Mouse (Mus musculus): ENCODE data around the gene Sema4d. TPM values are rescaled to one million over a fixed set of nuclear protein-coding genes. Genes with fewer than 3 reads are reported as not detected.

Sema4d gene
- polyA plus RNA-seq, 2 experiments: 6.8 to 8.5 TPM

GRCm38 (mm10) chr13:51648237-51648636 is 145.3 kb downstream of the Sema4d start:
- ATAC-seq (ENCODE audit: low FRiP score, low read depth) (no peak), DNase-seq (ENCODE audit: low spot score) (no peak)
- Histone ChIP-seq H3K36me3 (ENCODE audit: control insufficient read depth, insufficient read depth, low read length) (0 out of 2 replicates have a peak, but pooled peaks cover 10% of the 10 kb centered on the region), H3K9me3 (ENCODE audit: control insufficient read depth, low read length) (no peaks in the 10 kb centered on the region), H3K27ac (replicated peaks; ENCODE audit: low read depth, low read length) (no peak overlapping the region), H3K27me3 (ENCODE audit: control insufficient read depth, insufficient read depth, low read length) (no peaks in the 10 kb centered on the region), H3K4me1 (ENCODE audit: control insufficient read depth, insufficient read depth, low read length) (peaks cover 14% of the 10 kb centered on the region), H3K9ac (ENCODE audit: low read depth, low read length, severe bottlenecking) (no peak overlapping the region), H3K4me2 (replicated peaks; ENCODE audit: low read depth, low read length, severe bottlenecking) (no peak overlapping the region), H3K4me3 (replicated peaks; ENCODE audit: low read length) (no peak overlapping the region)
- no peak for TF ChIP-seq POLR2A (IDR thresholded peaks at IDR 0.05; ENCODE audit: borderline replicate concordance, extremely low read depth, insufficient read depth, insufficient read length)
- WGBS: 90% methylated on average over 4 of the region's 4 CpGs

GRCm38 (mm10) chr13:51647770-51648169 is 145.8 kb downstream of the Sema4d start:
- Histone ChIP-seq H3K9ac (ENCODE audit: low read depth, low read length, severe bottlenecking) (no peak overlapping the region), H3K4me1 (ENCODE audit: control insufficient read depth, insufficient read depth, low read length) (peaks cover 14% of the 10 kb centered on the region), H3K27ac (replicated peaks; ENCODE audit: low read depth, low read length) (no peak overlapping the region), H3K27me3 (ENCODE audit: control insufficient read depth, insufficient read depth, low read length) (no peaks in the 10 kb centered on the region), H3K9me3 (ENCODE audit: control insufficient read depth, low read length) (no peaks in the 10 kb centered on the region), H3K4me2 (replicated peaks; ENCODE audit: low read depth, low read length, severe bottlenecking) (peak overlapping the region; percentile 15; the same call in 1 of the 2 replicates), H3K4me3 (replicated peaks; ENCODE audit: low read length) (no peak overlapping the region), H3K36me3 (ENCODE audit: control insufficient read depth, insufficient read depth, low read length) (0 out of 2 replicates have a peak, but pooled peaks cover 5% of the 10 kb centered on the region)
- ATAC-seq (ENCODE audit: low FRiP score, low read depth) (no peak), DNase-seq (ENCODE audit: low spot score) (no peak)
- no peak for TF ChIP-seq POLR2A (IDR thresholded peaks at IDR 0.05; ENCODE audit: borderline replicate concordance, extremely low read depth, insufficient read depth, insufficient read length)
- 93% methylated on average over 3 of the region's 3 CpGs for WGBS

- DNase-seq (ENCODE audit: low spot score): no peak
- Histone ChIP-seq H3K27ac (replicated peaks; ENCODE audit: low read depth, low read length) (no peak overlapping the region), H3K9ac (ENCODE audit: low read depth, low read length, severe bottlenecking) (peak overlapping the region; percentile 31; the same call in 1 of the 2 replicates), H3K9me3 (ENCODE audit: control insufficient read depth, low read length) (no peaks in the 10 kb centered on the region), H3K4me2 (replicated peaks; ENCODE audit: low read depth, low read length, severe bottlenecking) (peak overlapping the region; percentile 69), H3K36me3 (ENCODE audit: control insufficient read depth, insufficient read depth, low read length) (0 out of 2 replicates have a peak, but pooled peaks cover 4% of the 10 kb centered on the region), H3K27me3 (ENCODE audit: control insufficient read depth, insufficient read depth, low read length) (no peaks in the 10 kb centered on the region), H3K4me1 (ENCODE audit: control insufficient read depth, insufficient read depth, low read length) (peaks cover 14% of the 10 kb centered on the region), H3K4me3 (replicated peaks; ENCODE audit: low read length) (peak overlapping the region; percentile 91)
- ATAC-seq (ENCODE audit: low FRiP score, low read depth): no peak
- 23% methylated on average over 3 of the region's 3 CpGs for WGBS
- no peak for TF ChIP-seq POLR2A (IDR thresholded peaks at IDR 0.05; ENCODE audit: borderline replicate concordance, extremely low read depth, insufficient read depth, insufficient read length)
These were observed 147.1 kb downstream of the Sema4d start for GRCm38 (mm10) chr13:51646362-51647027.

GRCm38 (mm10) chr13:51645872-51646271 is 147.7 kb downstream of the Sema4d start:
- WGBS: under 1% methylated on average over 7 of the region's 7 CpGs
- no peak for TF ChIP-seq POLR2A (IDR thresholded peaks at IDR 0.05; ENCODE audit: borderline replicate concordance, extremely low read depth, insufficient read depth, insufficient read length)
- ATAC-seq (ENCODE audit: low FRiP score, low read depth) (no peak), DNase-seq (ENCODE audit: low spot score) (peak; percentile 13)
- no peaks in the 10 kb centered on the region for H3K27me3 ChIP-seq (ENCODE audit: control insufficient read depth, insufficient read depth, low read length)
- H3K9ac ChIP-seq (ENCODE audit: low read depth, low read length, severe bottlenecking): peak overlapping the region; percentile 83
- H3K4me3 ChIP-seq (replicated peaks; ENCODE audit: low read length): peak overlapping the region; percentile 91
- H3K9me3 ChIP-seq (ENCODE audit: control insufficient read depth, low read length): no peaks in the 10 kb centered on the region
- H3K36me3 ChIP-seq (ENCODE audit: control insufficient read depth, insufficient read depth, low read length): 0 out of 2 replicates have a peak, but pooled peaks cover under 1% of the 10 kb centered on the region
- H3K4me2 ChIP-seq (replicated peaks; ENCODE audit: low read depth, low read length, severe bottlenecking): peak overlapping the region; percentile 69
- peak overlapping the region; percentile 77; the same call in 1 of the 2 replicates for H3K27ac ChIP-seq (replicated peaks; ENCODE audit: low read depth, low read length)
- peaks cover 11% of the 10 kb centered on the region for H3K4me1 ChIP-seq (ENCODE audit: control insufficient read depth, insufficient read depth, low read length)

- peak; percentile 99 for ATAC-seq (ENCODE audit: low FRiP score, low read depth)
These were observed 148.4 kb downstream of the Sema4d start, which contains the start of gene Cks2 for GRCm38 (mm10) chr13:51644829-51645789. Cks2 (plus strand) TSS chr13:51645232.

More at GRCm38 (mm10) chr13:51644829-51645789, 148.4 kb downstream of the Sema4d start, which contains the start of gene Cks2:
- DNase-seq (ENCODE audit: low spot score): peak; percentile 99
- peak within 1 kb of the TSS; percentile 77 for H3K27ac ChIP-seq (replicated peaks; ENCODE audit: low read depth, low read length)
- H3K9ac ChIP-seq (ENCODE audit: low read depth, low read length, severe bottlenecking): peak within 1 kb of the TSS; percentile 83
- no peaks in the 10 kb centered on the region for H3K9me3 ChIP-seq (ENCODE audit: control insufficient read depth, low read length)
- TF ChIP-seq POLR2A (IDR thresholded peaks at IDR 0.05; ENCODE audit: borderline replicate concordance, extremely low read depth, insufficient read depth, insufficient read length): peak; percentile 80; the same call in 1 of the 2 replicates
- H3K4me1 ChIP-seq (ENCODE audit: control insufficient read depth, insufficient read depth, low read length): peaks cover 11% of the 10 kb centered on the region
- H3K4me2 ChIP-seq (replicated peaks; ENCODE audit: low read depth, low read length, severe bottlenecking): peak within 1 kb of the TSS; percentile 69
- H3K36me3 ChIP-seq (ENCODE audit: control insufficient read depth, insufficient read depth, low read length): no peaks in the 10 kb centered on the region
- under 1% methylated on average over 82 of the region's 83 CpGs for WGBS
- H3K27me3 ChIP-seq (ENCODE audit: control insufficient read depth, insufficient read depth, low read length): no peaks in the 10 kb centered on the region
- peak within 1 kb of the TSS; percentile 91 for H3K4me3 ChIP-seq (replicated peaks; ENCODE audit: low read length)
